Mouse (Mus musculus) E14TG2a.4 (cell line): ENCODE measurements around the gene Fbxo11.

Experiments used
- CTCF ChIP-seq: conservative IDR thresholded peaks from 2 replicates; pipeline ENCODE4 v1.5.1; 2014; ENCODE audit warnings: low read length
- NANOG ChIP-seq: IDR thresholded peaks from 2 replicates; pipeline ENCODE4 v1.6.1; 2014; ENCODE audit warnings: borderline replicate concordance, low read length, mixed read lengths
- POU5F1 ChIP-seq: IDR thresholded peaks from 2 replicates; pipeline ENCODE4 v1.6.1; 2014; ENCODE audit warnings: low read length, borderline replicate concordance

DNA sequence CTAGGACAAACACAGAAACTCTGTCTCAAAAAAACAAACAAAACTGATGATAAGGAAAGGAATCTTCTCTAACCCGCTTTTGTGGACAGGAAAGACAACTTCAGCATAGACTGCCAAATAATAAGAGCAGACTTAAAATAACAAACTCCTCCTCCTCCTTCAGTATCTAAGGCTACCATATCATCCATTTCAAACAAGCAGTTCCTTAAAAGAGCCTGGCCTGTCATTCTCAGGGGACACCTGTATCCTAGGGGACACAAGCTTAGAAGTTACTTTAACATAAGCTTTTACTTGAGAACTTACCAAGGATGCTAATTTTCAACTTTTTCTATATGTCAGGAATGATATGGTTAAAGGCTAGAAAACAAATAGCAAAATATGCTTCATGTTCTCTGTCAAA lies 14.2 kb downstream of the Fbxo11 start:
- TF ChIP-seq CTCF (no peak), POU5F1 (no peak), NANOG (no peak)
